Mouse (Mus musculus) ZHBTc4 (cell line): Measurements from ENCODE around the gene Gpr3.
A peak's percentile ranks its signal among the peaks of the same experiment; 100 is the strongest.

Experiments used
- DNase-seq: peaks from one replicate; pipeline ENCODE4 v3.0.0-alpha.2; 2011; ENCODE audit warnings: low read depth, low spot score

Gpr3 gene

GRCm38 (mm10) chr4:133170616-133171015, 41.7 kb downstream of the Gpr3 start:
- no peak for DNase-seq

GRCm38 (mm10) chr4:133170056-133170524, 42.2 kb downstream of the Gpr3 start:
- no peak for DNase-seq

GRCm38 (mm10) chr4:133169237-133170055, 42.9 kb downstream of the Gpr3 start:
- peak; percentile 48 for DNase-seq

GRCm38 (mm10) chr4:133166773-133167172, 45.6 kb downstream of the Gpr3 start:
- peak; percentile 37 for DNase-seq

- DNase-seq = no peak
These were observed 50.1 kb downstream of the Gpr3 start for GRCm38 (mm10) chr4:133162196-133162595.

GRCm38 (mm10) chr4:133160821-133161220, 51.5 kb downstream of the Gpr3 start:
- no peak for DNase-seq

- DNase-seq = no peak
These were observed 52.1 kb downstream of the Gpr3 start for GRCm38 (mm10) chr4:133160211-133160610.

GRCm38 (mm10) chr4:133159646-133160045, 52.7 kb downstream of the Gpr3 start:
- no peak for DNase-seq
